Mouse (Mus musculus): Measurements from ENCODE around the gene Ccr6. TPM values are rescaled to one million over a fixed set of nuclear protein-coding genes. Genes with fewer than 3 reads are reported as not detected.

Gene Ccr6
- total RNA-seq, 2 experiments from 2014 or later = not detected

DNA sequence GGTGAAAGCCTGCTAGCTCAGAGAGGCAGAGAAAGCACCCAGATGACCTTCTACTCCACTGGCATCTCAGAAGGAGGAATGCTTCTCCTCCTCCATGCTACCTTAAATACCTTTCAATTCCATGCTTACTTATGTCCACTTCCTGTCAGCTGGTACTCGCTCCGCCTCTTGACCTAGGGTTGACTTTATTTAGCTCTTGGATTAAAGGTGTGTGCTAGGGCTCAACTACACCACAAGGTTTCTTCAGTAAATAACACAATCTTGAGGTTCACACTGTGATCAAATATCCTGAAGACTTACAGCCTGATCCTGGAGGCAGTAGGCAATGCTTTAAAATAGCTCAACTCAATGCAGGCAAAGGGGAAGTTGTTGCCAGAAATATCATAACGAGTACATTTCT lies 6.2 kb upstream of the Ccr6 start:
- intact Hi-C loops (cut with DNase I) = no loop called here
- DNase-seq (ENCODE audit: low spot score in 2 of 2) = no peak

DNA sequence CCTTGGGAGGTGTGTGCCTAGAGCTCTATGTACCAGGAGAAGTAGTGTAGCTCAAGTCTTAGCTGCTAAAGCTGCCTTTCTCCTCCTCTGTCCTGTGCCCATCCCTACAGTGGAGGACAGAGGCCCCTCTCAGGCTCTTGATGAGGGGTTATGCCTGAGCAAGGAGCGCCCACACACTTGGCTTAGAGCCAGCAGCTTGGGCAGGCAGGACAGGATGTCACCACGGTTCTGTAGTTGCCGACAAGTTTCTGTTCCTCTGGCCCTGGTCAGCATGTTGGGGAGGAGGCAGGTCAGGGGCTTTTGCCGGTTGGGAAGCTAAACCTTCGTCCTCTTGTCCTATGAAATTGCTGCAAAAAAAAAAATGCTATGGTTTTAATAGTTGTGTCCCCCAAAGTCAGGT lies 3.8 kb upstream of the Ccr6 start:
- intact Hi-C loops (cut with DNase I) = no loop called here
- peak; percentile 41 to 57 for DNase-seq (ENCODE audit: low spot score in 2 of 2)

DNA sequence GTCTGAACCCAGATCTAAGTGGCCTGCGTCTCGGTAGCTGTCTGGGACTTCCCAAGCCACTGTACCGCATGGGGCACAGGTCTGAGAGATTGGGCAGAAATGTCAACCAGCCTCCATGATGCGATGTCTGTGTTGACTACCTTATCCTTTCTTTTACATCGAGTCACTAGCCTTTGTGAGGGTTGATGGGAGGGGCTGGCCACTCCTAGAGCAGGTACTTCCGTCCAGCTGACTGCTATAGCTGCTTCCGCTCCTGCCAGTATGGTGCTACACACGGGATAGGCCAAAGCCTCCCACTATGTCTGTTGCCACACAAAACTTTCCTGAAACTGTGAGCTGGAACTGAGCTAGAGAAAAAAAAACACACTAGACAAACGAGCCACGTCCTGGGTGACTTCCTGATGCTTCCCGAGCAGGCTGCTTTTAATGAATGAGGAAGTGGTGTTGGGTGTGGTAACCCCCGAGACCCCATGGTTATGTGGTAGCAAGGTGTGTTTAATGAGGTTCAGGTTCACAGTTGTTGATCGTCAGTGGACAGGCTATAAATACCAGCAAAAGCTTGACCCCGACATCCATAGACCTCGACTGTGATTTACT lies 2.1 kb upstream of the Ccr6 start:
- intact Hi-C loops (cut with DNase I) = no loop called here
- no peak for DNase-seq (ENCODE audit: low spot score in 2 of 2)

DNA sequence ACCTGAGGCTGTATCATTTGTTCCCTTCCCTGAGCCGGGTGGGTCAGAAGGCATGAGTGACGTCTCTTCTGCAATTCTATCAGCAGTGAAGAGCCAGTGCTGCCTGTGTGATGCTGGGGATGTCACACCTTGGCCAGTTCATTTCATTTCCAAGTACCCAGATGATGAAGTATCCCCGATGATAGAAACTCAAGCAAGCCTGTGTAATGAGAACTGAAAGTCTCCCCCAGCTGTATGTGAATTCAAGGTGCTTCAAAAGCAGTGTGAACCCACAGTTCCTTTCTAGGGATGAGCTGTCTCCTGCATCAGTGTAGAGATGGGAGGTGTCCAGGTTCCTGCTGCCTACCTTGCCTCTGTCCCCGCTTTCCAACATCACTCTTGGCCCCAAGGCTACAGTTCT lies 1.3 kb upstream of the Ccr6 start:
- intact Hi-C loops (cut with DNase I) = no loop called here

DNA sequence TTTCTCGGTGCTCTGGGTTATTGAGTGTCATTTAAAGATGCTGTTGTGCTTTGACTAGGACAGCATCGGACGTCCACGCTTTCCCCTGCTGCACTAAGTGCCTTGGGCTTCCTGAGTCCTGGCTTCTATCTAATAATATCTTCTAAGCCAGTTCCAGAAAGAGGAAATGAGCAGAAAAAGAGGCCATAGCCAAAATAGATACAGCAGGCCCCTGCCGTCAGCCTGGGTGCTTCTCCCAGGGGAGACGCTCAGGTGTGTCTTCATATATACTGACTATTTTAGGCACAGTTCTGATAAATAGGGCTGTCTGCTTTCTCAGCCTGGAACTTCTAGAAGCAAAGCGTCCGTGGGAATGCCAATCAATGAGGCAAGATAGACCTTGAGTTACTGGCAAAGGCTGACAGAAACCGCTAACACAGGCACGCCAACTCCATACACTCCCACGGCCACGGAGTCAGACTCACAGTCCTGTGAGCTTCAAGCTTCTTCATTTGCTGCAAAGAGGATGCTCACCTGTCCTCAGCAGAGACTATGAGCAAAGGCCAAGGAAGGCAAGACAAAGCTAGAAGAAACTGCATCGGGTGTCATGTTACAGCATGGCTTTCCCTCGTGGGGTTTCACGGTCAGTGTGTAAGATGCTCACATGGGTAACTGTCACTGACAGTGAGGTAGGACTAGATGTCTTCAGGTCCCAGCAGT lies 2.3 kb downstream of the Ccr6 start:
- DNase-seq (ENCODE audit: low spot score in 2 of 2) = no peak
- intact Hi-C loops (cut with DNase I) = no loop called here

More for the DNA sequence above, 1.3 kb upstream of the Ccr6 start:
- DNase-seq (ENCODE audit: low spot score in 2 of 2) = no peak

DNA sequence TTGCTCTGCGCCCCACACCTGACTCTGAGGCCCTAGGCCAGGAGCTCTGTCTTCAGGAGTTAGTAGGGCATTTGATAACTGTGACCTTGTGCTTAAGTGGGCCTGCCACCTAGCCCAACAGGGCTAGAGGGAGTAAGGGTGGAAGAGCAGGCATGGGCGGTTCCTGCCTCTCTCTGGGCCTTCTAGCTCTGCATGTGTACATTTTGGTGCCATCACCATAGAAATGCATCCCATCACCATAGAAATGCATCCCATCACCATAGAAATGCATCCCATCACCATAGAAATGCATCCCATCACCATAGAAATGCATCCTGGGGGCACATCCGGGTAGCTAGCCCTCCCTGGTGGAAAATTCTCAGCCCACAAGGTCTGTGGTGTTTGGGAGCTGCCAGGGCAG lies 3.7 kb downstream of the Ccr6 start:
- intact Hi-C loops (cut with DNase I) = no loop called here
- DNase-seq (ENCODE audit: low spot score in 2 of 2) = no peak

DNA sequence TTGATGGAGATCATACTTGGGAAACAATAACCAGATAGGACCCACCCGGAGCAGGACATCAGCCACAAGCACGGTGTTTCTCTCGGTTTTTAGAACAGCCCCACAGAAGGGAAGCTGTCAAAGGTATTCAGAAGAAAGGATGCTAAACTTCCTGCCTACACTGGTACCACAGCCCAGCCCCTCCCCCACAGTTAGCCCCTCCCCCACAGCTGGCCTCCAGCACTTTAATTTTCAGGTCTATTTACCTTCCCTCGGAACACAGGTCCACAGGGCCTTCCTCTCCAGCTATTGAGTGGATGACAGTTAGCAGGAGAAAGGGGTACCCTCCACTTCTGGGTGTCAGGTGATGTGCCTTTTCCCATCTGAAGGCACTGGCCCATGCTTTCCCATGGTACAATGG lies 4.7 kb downstream of the Ccr6 start:
- intact Hi-C loops (cut with DNase I) = no loop called here
- DNase-seq (ENCODE audit: low spot score in 2 of 2) = no peak

DNA sequence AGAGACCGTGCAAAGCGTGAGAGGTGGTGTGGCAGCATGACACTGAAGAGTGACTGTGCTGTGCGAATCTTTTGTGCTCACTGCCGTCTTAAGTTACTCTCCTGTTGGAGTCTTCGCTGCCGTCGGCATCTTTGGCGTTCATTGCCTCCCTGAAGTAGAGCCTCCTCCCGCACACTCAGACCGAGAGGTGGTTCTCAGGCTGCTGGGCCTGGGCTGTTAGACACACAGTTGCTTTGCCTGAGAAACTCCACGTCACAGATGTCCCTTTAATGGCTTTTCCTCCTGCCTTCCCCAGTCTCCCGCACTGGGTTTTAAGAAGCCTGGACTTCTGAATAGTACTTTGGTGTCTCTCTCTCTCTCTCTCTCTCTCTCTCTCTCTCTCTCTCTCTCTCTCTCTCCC lies 5.8 kb downstream of the Ccr6 start:
- DNase-seq (ENCODE audit: low spot score in 2 of 2) = no peak
- intact Hi-C loops (cut with DNase I) = no loop called here

DNA sequence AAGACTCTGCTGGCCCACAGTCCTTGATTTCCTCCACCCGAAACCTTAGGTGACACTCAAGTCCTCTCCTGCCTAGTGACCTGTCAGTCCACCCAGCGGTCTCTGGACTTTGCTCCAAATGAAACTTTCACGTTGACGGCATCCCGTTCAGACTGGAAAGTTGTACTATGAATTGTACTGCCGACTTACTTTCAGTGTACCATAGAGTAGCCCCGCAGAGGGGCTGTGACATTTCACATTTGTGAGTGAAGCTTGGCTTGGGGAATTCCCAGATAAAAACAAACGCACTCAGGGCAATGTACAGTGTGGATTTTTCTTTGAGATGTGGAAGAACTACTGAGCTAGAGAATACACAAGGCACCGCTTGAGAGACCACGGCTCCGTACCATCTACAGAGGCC lies 6.3 kb downstream of the Ccr6 start:
- intact Hi-C loops (cut with DNase I) = no loop called here
- DNase-seq (ENCODE audit: low spot score in 2 of 2) = no peak

DNA sequence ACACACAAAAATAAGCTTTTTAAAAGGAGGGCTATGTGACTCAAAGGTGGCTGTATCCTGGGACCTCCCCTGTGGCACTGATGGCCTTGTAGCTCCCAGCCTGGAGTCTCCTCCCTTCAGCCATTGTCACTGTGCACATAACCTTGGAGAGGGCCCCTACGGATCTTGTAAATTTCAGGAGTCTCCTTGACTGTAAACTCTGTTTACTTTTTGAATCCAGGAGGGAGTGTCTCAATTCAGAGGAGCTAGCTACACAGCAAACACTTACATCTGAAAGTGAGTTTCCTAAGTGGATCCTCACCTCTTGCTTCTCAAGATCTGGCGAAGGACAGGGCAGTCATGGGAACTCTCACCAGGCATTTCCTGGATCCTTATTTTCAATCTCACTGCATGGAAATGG lies 8.3 kb downstream of the Ccr6 start:
- intact Hi-C loops (cut with DNase I) = no loop called here
- no peak for DNase-seq (ENCODE audit: low spot score in 2 of 2)

DNA sequence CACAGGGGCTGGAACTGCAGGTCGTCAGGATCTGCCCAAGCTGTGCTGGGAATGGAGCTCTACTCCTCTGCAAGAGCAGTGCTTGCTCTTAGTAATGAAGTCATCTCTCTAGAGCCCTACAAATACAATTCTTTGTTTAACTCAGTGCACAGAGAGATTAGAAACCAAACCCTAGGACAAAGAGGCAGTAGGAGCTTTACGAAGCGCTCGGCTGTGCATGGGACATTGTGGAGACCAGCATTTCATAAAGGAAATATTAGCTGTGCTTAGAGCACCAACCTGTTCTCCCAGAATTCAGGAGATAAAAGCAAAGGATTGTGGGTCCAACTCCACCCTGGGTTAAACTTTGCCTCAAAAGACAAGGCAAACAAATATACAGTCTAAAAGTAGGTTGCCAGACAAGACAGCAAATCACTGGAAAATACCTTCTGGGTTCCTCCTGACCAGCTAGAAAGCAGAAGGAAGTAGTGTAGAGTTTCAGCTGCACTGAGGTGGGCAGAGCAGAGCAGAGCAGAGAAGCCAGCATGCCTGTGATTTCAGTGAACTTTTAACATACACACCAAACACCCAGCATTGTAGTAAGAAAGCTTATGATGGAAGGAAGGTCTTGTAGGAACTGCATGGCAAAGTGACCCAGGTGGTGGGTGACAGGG lies 10.4 kb downstream of the Ccr6 start:
- DNase-seq (ENCODE audit: low spot score in 2 of 2) = no peak
- intact Hi-C loops (cut with DNase I) = no loop called here

DNA sequence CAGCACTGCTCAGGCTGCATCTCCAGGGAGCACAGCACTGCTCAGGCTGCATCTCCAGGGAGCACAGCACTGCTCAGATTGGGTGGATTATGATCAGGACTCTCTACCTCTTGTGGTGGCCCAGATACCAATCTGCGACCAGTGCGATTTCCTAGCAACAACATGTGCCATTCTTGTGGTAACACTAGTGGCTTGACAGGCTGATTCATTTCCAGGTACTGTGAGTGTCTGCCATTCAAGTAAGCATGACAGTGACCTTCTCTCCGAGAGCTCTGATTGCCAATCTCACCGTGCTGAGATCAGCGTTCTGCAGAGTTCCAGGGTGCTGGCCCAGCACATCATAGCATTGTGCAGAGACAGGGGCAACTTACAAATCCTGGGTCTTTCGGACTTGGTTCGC lies 15.9 kb downstream of the Ccr6 start:
- no peak for DNase-seq (ENCODE audit: low spot score in 2 of 2)
- intact Hi-C loops (cut with DNase I) = no loop called here

DNA sequence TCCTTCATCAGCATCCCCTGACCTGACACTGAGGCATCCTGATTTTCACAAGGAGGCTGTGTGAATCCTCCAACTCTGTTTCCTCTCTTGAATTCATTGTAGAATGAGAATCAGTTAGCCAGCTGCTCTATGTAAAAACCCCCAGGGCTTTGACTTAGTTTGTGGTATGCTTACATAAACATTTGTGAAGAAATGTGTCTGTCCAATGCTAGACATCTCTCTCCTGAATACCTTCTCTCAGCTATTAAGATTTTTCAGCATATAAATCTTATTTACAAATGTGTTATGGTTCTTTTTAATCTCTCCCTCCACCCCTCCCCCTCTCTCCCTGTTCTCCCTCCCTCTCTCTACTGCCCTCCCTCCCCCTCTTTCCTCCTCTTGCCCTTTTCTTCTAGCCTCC lies 18.4 kb downstream of the Ccr6 start:
- intact Hi-C loops (cut with DNase I) = no loop called here
- no peak for DNase-seq (ENCODE audit: low spot score in 2 of 2)

DNA sequence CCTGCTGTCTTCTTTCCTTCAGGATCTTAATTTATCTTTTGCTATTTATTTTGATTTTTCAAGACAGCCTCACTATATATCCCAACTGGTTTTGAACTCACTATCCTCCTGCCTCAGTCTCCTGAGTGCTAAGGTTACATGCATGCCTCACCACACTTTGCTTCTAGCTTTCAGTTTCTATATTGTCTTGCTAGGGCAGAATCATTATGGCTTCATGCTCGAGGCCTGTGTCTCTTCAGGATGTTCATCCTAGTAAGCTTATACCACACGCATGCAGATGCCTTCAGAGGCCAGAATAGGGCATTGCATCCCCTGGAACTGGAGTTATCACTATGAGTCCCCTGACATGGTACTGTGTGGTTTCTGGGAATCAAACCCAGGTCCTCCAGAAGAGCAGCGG lies 19.1 kb downstream of the Ccr6 start:
- no peak for DNase-seq (ENCODE audit: low spot score in 2 of 2)
- intact Hi-C loops (cut with DNase I) = no loop called here

DNA sequence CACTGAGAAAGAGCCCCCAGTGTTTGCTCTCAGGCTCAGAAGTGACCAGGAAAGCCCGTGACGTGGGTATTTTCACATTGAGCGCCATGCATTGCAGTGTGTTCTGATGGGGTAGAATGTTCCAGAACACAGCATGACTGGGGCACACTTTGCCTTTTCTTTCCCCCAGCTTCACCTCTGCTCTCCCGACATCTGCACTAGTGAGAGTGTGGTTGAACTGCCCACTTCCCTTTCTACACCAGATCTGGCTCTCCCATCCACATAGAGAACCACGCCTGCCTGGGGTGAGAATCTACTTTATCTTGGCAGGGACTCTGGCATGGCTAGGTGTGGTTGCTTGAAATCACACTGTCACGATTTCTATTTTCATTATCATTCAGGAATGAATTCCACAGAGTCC lies 19.7 kb downstream of the Ccr6 start:
- intact Hi-C loops (cut with DNase I) = no loop called here
- DNase-seq (ENCODE audit: low spot score in 2 of 2) = no peak

DNA sequence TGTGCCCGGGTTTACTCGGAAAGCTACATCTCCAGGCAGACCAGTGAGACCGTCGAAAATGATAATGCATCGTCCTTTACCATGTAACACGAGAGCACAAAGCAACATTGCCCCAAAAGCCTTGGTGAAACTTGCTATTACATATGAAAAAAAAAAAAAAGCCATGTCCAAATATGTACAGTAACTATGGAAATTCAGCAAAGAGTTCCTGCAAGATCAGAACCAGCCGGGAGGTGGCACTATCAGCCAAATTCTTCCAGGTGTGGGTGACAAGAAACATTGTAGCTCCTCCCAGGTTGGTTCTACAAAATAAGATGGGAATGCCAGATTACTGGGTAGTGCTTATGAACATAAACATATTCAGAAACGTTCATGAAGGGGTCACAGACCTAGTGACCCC lies 21.1 kb downstream of the Ccr6 start:
- intact Hi-C loops (cut with DNase I) = no loop called here

DNA sequence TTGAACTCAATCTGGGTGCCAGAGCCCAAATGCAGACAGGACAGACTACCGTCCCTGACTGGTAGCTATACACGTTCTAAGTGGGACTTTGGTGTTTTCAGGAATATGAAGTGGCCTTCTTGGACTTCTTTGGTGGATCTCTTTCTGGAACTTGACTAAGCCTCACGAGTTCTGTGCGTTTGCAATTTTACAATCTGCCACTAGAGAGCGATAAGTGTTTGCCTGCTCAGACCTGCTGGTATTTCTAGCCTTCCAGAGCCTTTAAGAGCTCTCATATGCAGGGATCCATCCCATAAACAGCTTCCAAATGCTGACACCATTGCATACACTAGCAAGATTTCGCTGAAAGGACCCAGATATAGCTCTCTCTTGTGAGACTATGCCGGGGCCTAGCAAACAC lies 28.8 kb downstream of the Ccr6 start:
- peak; percentile 71 to 87 for DNase-seq (ENCODE audit: low spot score in 2 of 2)
- intact Hi-C loops (cut with DNase I) = loop anchor here (1.0 to 10.0 kb wide), 4 partner anchors 38 to 330 kb away; no protein-coding TSS in a partner anchor

More for the DNA sequence above, 21.1 kb downstream of the Ccr6 start:
- DNase-seq (ENCODE audit: low spot score in 2 of 2) = peak in 1 of 2 experiments; percentile 23

DNA sequence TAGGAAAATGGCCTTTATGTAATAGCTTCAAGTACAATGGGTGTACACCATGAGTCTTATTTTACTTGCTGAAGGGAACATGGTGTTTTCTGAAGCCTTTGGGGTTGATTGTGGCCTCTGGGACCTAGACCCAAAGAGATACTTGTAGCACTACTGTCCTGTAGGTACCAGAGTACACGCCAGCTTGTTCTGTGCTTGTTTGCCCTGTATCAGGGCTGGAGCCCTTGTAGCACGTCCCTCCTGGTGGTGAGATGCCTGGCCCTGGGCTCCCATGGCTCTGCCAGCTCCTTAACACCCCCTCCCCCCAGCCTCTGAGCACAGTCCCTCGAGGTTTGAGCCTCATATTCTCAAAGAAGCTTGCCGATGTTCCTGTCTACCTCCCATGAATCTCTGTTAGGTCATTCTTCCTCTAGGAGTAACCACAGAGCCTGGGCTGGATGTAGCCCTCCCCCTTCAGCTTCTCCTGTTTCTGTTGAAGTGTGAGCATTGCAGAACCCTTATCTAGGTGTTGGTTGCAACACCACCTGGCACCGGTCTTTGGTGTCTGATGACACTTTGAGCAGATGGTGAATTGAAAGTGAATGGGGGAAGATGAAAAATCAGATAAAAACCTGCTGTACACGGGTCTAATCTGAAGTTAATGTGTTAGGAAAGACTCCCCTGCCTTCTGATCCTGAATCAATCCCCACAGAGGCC lies 36.4 kb downstream of the Ccr6 start:
- intact Hi-C loops (cut with DNase I) = no loop called here
- DNase-seq (ENCODE audit: low spot score in 2 of 2) = no peak

DNA sequence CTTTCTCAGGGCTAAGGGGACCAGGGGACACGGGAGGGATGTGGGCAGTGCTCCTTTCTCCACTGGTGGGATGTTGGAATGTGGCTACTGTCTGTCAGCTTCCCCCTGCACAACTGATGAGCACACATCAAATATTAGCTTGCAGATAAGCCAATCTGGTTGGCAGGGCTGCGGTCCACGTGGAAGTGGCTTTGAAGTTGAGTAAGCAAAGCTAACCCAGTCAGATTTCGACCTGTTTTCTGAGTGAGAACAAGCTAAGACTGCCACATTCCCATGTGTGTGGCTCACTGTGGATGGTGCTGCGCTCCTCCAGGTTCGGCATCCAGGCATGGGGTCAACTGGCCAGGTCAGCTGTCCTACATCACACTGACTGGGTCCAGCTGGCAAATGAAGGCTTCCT lies 37.1 kb downstream of the Ccr6 start:
- intact Hi-C loops (cut with DNase I) = no loop called here
- DNase-seq (ENCODE audit: low spot score in 2 of 2) = no peak

DNA sequence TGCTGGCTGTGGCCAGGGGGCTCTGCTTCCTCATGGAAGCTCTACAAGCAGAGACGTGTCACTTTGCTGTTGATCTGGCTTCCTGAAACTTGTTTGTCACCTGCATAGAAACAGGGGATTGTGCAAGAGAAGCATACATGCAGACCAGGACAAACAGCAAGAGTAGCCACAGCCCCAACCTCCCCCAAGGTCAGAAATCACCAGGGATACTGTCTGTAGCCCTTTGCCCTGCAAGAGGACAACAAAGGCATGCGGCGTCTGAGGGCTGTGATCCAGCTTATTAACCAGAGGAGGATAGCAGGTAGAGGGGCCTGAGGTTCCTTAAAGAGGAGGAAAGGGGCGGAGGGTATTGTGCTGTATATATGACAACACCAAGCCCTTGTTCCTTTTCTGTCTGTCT lies 40.2 kb downstream of the Ccr6 start:
- DNase-seq (ENCODE audit: low spot score in 2 of 2) = no peak
- intact Hi-C loops (cut with DNase I) = no loop called here

DNA sequence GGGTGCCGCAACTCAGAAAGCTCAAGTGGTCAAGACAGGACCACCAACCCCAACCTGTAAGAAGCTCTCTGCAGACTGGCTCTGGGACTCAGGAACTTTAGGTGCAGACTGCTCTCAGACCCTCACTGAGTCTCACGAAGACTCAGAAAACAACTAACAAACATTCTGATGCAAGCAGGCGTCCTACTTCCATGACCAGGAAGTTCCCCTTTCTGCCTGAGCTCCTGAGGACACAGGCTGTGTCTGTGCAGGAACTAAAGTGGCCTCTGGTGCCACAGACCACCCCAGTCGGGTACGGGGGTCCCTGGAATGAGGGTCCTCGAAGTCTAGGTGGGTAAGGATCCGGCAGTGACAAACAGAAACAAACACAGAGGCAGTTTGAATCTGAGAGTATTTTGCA lies 40.8 kb downstream of the Ccr6 start:
- intact Hi-C loops (cut with DNase I) = no loop called here
- DNase-seq (ENCODE audit: low spot score in 2 of 2) = no peak
